Mouse (Mus musculus): ENCODE data around the gene Ecpas. TPM values are rescaled to one million over a fixed set of nuclear protein-coding genes. Genes with fewer than 3 reads are reported as not detected.

Ecpas gene
- polyA plus RNA-seq, 1 experiment = 266 TPM

GRCm38 (mm10) chr4:58890035-58890782 is 22.3 kb downstream of the Ecpas start:
- no peak overlapping the region for H3K27ac ChIP-seq (ENCODE audit: insufficient read depth, low read depth, low read length)
- 94% methylated on average over 4 of the region's 4 CpGs for WGBS
- no peak overlapping the region for H3K4me3 ChIP-seq (ENCODE audit: insufficient read depth, low read depth, low read length)
- no peak for TF ChIP-seq CTCF (IDR thresholded peaks at IDR 0.05; ENCODE audit: insufficient read depth, low read depth, low read length)
- TF ChIP-seq POLR2A (IDR thresholded peaks at IDR 0.05; ENCODE audit: insufficient read depth, low read depth, low read length) = no peak
- peaks cover 4% of the 10 kb centered on the region; the same call in 1 of the 2 replicates for H3K4me1 ChIP-seq (ENCODE audit: control insufficient read depth, insufficient read depth, low read length)

GRCm38 (mm10) chr4:58888568-58888967 is 24.0 kb downstream of the Ecpas start:
- TF ChIP-seq CTCF (IDR thresholded peaks at IDR 0.05; ENCODE audit: insufficient read depth, low read depth, low read length) (no peak), POLR2A (IDR thresholded peaks at IDR 0.05; ENCODE audit: insufficient read depth, low read depth, low read length) (no peak)
- no peak overlapping the region for H3K4me3 ChIP-seq (ENCODE audit: insufficient read depth, low read depth, low read length)
- 85% methylated on average over 1 of the region's 1 CpGs for WGBS
- no peak overlapping the region for H3K27ac ChIP-seq (ENCODE audit: insufficient read depth, low read depth, low read length)
- H3K4me1 ChIP-seq (ENCODE audit: control insufficient read depth, insufficient read depth, low read length) = 0 out of 2 replicates have a peak, but pooled peaks cover 2% of the 10 kb centered on the region

DNA sequence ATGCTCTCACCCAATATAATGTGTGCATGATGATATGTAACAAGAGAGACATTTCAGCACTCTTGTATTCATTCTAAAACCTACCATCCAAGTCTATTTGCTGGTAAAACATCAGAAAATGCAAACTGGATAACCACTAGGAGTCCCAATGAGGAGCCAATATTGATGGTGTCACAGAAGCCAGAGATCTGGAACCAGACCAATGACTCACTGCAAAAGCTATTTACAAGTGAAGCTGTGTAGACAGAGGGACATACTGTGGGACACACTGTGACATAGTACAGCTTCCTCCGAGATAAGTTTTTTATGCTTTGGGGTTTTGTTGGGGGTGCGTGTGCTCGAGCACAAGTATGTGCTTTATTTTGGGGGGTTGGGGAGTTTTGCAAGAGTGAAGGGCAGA is 24.9 kb downstream of the Ecpas start:
- Histone ChIP-seq H3K4me3 (ENCODE audit: insufficient read depth, low read depth, low read length) (no peak overlapping the region), H3K27ac (ENCODE audit: insufficient read depth, low read depth, low read length) (no peak overlapping the region), H3K4me1 (ENCODE audit: control insufficient read depth, insufficient read depth, low read length) (0 out of 2 replicates have a peak, but pooled peaks cover 2% of the 10 kb centered on the region)
- no peak for TF ChIP-seq CTCF (IDR thresholded peaks at IDR 0.05; ENCODE audit: insufficient read depth, low read depth, low read length)
- TF ChIP-seq POLR2A (IDR thresholded peaks at IDR 0.05; ENCODE audit: insufficient read depth, low read depth, low read length) = no peak
- 80% methylated on average over 3 of the region's 3 CpGs for WGBS

DNA sequence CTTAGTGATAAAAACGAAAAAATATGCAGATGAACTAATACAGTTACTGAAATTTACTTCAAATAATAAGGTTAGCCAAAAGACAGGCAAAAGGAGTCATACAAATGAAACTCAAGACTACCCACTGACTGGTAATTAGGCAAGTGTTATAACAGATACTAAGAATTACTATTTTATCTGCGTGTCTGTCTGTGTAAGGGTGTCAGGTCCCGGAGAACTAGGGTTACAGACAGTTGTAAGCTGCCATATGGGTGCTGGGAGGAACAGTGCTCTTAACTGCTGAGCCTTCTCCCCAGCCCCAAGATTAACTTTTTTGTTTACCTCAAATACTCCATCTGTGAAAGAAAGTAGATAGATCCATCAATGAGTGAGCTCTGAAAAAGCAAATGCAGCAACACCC is 25.8 kb downstream of the Ecpas start:
- H3K4me1 ChIP-seq (ENCODE audit: control insufficient read depth, insufficient read depth, low read length) = 0 out of 2 replicates have a peak, but pooled peaks cover 2% of the 10 kb centered on the region
- no peak overlapping the region for H3K4me3 ChIP-seq (ENCODE audit: insufficient read depth, low read depth, low read length)
- no peak overlapping the region for H3K27ac ChIP-seq (ENCODE audit: insufficient read depth, low read depth, low read length)
- WGBS = 63% methylated on average over 3 of the region's 3 CpGs
- TF ChIP-seq POLR2A (IDR thresholded peaks at IDR 0.05; ENCODE audit: insufficient read depth, low read depth, low read length) (no peak), CTCF (IDR thresholded peaks at IDR 0.05; ENCODE audit: insufficient read depth, low read depth, low read length) (no peak)

- no peak overlapping the region for H3K27ac ChIP-seq (ENCODE audit: insufficient read depth, low read depth, low read length)
- no peak overlapping the region for H3K4me3 ChIP-seq (ENCODE audit: insufficient read depth, low read depth, low read length)
- TF ChIP-seq POLR2A (IDR thresholded peaks at IDR 0.05; ENCODE audit: insufficient read depth, low read depth, low read length) = no peak
- no peak for TF ChIP-seq CTCF (IDR thresholded peaks at IDR 0.05; ENCODE audit: insufficient read depth, low read depth, low read length)
- WGBS = 53% methylated on average over 5 of the region's 5 CpGs
- H3K4me1 ChIP-seq (ENCODE audit: control insufficient read depth, insufficient read depth, low read length) = no peaks in the 10 kb centered on the region
Observed at GRCm38 (mm10) chr4:58885341-58885740, 27.2 kb downstream of the Ecpas start.

GRCm38 (mm10) chr4:58883841-58884240 is 28.7 kb downstream of the Ecpas start:
- WGBS = 79% methylated on average over 2 of the region's 2 CpGs
- no peak overlapping the region for H3K27ac ChIP-seq (ENCODE audit: insufficient read depth, low read depth, low read length)
- no peak overlapping the region for H3K4me3 ChIP-seq (ENCODE audit: insufficient read depth, low read depth, low read length)
- TF ChIP-seq POLR2A (IDR thresholded peaks at IDR 0.05; ENCODE audit: insufficient read depth, low read depth, low read length) (no peak), CTCF (IDR thresholded peaks at IDR 0.05; ENCODE audit: insufficient read depth, low read depth, low read length) (no peak)
- no peaks in the 10 kb centered on the region for H3K4me1 ChIP-seq (ENCODE audit: control insufficient read depth, insufficient read depth, low read length)

- WGBS = 90% methylated on average over 4 of the region's 4 CpGs
- H3K27ac ChIP-seq (ENCODE audit: insufficient read depth, low read depth, low read length) = no peak overlapping the region
- no peaks in the 10 kb centered on the region for H3K4me1 ChIP-seq (ENCODE audit: control insufficient read depth, insufficient read depth, low read length)
- no peak overlapping the region for H3K4me3 ChIP-seq (ENCODE audit: insufficient read depth, low read depth, low read length)
- no peak for TF ChIP-seq CTCF (IDR thresholded peaks at IDR 0.05; ENCODE audit: insufficient read depth, low read depth, low read length)
- no peak for TF ChIP-seq POLR2A (IDR thresholded peaks at IDR 0.05; ENCODE audit: insufficient read depth, low read depth, low read length)
Observed at GRCm38 (mm10) chr4:58874373-58874772, 38.2 kb downstream of the Ecpas start.

- no peak overlapping the region for H3K27ac ChIP-seq (ENCODE audit: insufficient read depth, low read depth, low read length)
- H3K4me1 ChIP-seq (ENCODE audit: control insufficient read depth, insufficient read depth, low read length) = no peaks in the 10 kb centered on the region
- 82% methylated on average over 6 of the region's 6 CpGs for WGBS
- no peak overlapping the region for H3K4me3 ChIP-seq (ENCODE audit: insufficient read depth, low read depth, low read length)
- TF ChIP-seq POLR2A (IDR thresholded peaks at IDR 0.05; ENCODE audit: insufficient read depth, low read depth, low read length) (no peak), CTCF (IDR thresholded peaks at IDR 0.05; ENCODE audit: insufficient read depth, low read depth, low read length) (no peak)
Observed at GRCm38 (mm10) chr4:58867242-58867641, 45.3 kb downstream of the Ecpas start.

- TF ChIP-seq POLR2A (IDR thresholded peaks at IDR 0.05; ENCODE audit: insufficient read depth, low read depth, low read length) = no peak
- TF ChIP-seq CTCF (IDR thresholded peaks at IDR 0.05; ENCODE audit: insufficient read depth, low read depth, low read length) = no peak
- no peak overlapping the region for H3K27ac ChIP-seq (ENCODE audit: insufficient read depth, low read depth, low read length)
- H3K4me3 ChIP-seq (ENCODE audit: insufficient read depth, low read depth, low read length) = no peak overlapping the region
- 88% methylated on average over 3 of the region's 3 CpGs for WGBS
- no peaks in the 10 kb centered on the region for H3K4me1 ChIP-seq (ENCODE audit: control insufficient read depth, insufficient read depth, low read length)
Observed at GRCm38 (mm10) chr4:58832908-58833307, 79.6 kb downstream of the Ecpas start.

Measured in olfactory bulb, adult 2 months (tissue).